Mouse (Mus musculus) frontal cortex, adult 2 months (tissue): ENCODE data around the gene Ppp3cb. TPM values are rescaled to one million over a fixed set of nuclear protein-coding genes. Genes with fewer than 3 reads are reported as not detected.
A peak's percentile ranks its signal among the peaks of the same experiment; 100 is the strongest.

ENCODE experiments used
- DNase-seq, 2 experiments: peaks; one replicate each; pipeline ENCODE4 v3.0.0; 2022; ENCODE audit warnings: low spot score in 1 of 2; ENCODE audit errors: extremely low spot score in 1 of 2
- polyA plus RNA-seq: library from polyadenylated mRNA; depleted of rRNA; stranded (reverse); fragments of >200 nt; gene quantifications from 2 replicates; pipeline ENCODE4 v1.2.3, GENCODE M21; 2012; rRNA removed

Ppp3cb gene
- polyA plus RNA-seq, 1 experiment = 173 TPM

GRCm38 (mm10) chr14:20481211-20481610 is 65.2 kb downstream of the Ppp3cb start:
- DNase-seq = no peak

DNA sequence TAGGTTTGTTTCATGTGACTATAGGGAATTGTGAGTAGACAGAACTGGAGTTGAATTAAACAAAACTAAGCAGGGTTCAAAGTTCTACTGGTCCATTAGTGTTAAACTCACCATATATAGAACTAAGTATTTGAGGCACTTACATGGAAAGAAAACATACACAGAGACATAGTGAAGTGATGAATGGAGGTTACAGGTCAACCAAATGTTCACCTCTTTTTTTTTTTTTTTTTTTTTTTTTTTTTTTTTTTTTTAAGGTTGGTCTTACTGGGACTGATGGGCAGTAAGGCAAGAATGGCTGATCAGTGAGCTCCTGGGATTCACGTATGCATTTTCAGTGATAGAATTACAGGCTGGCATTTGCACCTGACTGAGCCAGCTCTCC is 66.2 kb downstream of the Ppp3cb start:
- DNase-seq = no peak

DNA sequence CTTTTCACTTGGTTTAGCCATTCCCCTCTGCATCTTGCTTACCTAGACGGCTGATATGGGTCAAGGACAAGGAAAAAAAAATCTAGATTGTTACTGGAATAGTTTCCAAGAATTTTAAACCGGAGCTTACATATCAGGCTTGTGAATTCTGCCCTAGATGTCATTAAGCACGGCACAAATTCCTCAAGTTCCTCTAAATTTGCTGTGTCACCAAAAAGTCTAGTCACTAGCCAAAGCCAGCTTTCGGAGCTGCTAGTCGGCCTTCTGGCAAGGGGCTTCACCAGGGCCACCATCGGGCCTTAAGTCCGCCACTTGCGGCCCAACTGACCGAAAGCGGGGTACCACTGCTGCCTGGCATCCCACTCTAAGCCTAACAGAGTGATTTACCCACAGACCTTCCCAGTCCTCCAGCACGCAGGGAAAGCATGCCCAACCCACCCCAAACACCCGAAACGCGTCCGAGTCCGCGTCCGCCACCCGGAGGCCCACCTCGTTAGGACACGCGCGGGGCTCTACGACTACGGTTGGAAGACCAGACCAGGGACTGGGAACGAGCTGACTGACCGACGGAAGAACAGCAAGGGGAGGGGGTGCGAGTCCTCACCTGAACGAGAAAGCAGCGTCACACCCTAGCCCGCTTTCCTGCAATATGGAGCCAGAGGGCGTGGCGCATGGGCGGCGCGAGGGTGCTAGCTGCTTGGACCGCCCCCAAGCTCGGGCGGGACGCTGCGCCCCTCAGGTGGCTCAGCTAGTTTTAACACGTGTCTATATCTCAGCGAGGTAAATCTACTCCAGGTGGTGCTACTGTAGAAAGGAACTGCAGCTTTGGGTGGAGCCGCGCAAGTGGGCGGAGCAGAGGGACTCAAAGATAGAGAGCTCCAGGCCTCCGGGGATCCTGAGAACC is 66.8 kb downstream of the Ppp3cb start, which contains the start of gene Anxa7:
Anxa7 (minus strand) TSS at position 843 of the 904 bp plus-strand sequence.
- DNase-seq = peak; percentile 56 to 73

- DNase-seq = peak in 1 of 2 experiments; percentile 22
Observed at GRCm38 (mm10) chr14:20478801-20479200, 67.6 kb downstream of the Ppp3cb start.

- no peak for DNase-seq
Observed at GRCm38 (mm10) chr14:20478385-20478784, 68.0 kb downstream of the Ppp3cb start.

- DNase-seq = no peak
Observed at GRCm38 (mm10) chr14:20477261-20478025, 68.9 kb downstream of the Ppp3cb start.

DNA sequence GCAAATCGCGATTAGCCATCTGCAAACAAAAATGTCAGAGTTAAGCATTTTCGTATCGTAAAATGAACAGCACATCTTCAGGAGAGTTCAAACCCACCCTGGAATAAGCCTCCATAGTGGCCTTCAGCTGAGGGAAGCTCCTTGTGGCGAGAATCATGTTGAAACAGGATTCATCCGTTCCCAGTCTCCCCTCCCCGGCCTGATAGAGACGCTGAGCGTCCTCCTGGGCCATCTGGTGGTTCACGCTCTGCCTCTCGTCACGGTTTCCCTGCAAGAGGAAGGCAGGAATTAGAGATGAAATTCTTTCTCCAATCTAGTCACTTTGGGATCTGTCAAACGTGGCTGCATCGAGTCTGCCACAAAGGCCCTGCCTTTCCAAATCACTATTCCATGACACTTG is 86.2 kb downstream of the Ppp3cb start:
- no peak for DNase-seq

- DNase-seq = no peak
Observed at GRCm38 (mm10) chr14:20458378-20458777, 88.0 kb downstream of the Ppp3cb start.

DNA sequence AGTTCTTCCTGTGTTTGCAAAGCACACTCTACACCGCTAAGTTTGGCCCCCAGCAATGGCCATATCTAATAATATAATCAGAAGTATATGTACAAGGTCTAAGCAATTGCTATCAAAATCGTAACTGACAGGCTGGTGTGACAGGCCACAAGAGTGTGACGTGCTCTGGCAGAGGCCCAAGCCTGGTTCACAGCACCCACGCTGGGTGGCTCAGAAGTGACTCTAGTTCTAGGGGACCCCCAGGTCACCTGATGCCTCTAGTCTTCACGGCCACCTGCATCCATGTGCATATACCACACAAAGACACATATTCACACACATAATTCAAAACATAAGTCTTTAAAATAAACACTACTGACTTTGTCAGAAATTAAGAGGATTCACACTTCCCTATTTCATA is 93.4 kb downstream of the Ppp3cb start:
- DNase-seq = no peak

DNA sequence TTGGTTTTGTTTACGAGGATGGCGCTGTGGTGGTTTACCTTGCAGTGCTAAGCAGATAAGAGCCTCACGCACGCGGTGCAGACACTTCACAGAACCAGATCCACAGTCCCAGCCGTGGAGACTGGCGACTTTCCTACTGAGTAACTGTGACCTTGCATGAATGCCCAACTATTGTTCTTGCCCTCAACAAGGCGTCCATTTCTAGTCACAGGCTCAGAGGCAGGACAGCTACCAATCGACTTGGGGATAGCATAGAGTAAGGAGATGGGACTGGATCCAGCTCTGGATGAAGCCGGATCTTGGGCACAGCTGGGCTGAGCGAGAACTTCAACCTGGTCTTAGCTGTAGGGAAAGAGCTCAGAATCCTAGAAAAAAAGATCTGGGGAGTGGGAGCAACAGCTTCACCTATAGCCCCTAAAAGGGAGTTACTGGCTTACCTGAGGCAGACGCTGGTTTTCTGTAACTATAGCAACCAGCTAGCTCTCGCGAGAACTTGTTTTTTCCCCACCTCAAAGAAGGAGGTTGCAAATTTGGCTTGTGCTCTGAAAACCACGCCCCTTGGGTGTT is 94.5 kb downstream of the Ppp3cb start, which contains the start of gene Cfap70:
Cfap70 (minus strand) TSS at position 462 of the 567 bp plus-strand sequence.
- DNase-seq = peak; percentile 51 to 67

GRCm38 (mm10) chr14:20451302-20451701 is 95.1 kb downstream of the Ppp3cb start:
- DNase-seq = no peak

Other genes starting within 250 kb of the Ppp3cb start
- gene Ecd, start 198.5 kb downstream of the Ppp3cb start, polyA plus RNA-seq = 30.9 and 31.3 TPM in 2 replicates
- 56.6 and 58.7 TPM in 2 replicates for gene Fam149b, start 198.4 kb downstream of the Ppp3cb start, polyA plus RNA-seq
- 52.2 and 52.7 TPM in 2 replicates for gene Dnajc9, start 157.7 kb downstream of the Ppp3cb start, polyA plus RNA-seq
- 39.6 and 40.3 TPM in 2 replicates for gene Mrps16, start 152.9 kb downstream of the Ppp3cb start, polyA plus RNA-seq
- gene Cfap70, start 94.3 kb downstream of the Ppp3cb start, polyA plus RNA-seq = 0.72 and 1.7 TPM in 2 replicates
- gene Anxa7, start 66.4 kb downstream of the Ppp3cb start, polyA plus RNA-seq = 72.6 TPM in 2 replicates
- 0.36 and 0.62 TPM in 2 replicates for gene Mss51, start 49.7 kb downstream of the Ppp3cb start, polyA plus RNA-seq
- gene Usp54, start 94.5 kb upstream of the Ppp3cb start, polyA plus RNA-seq = 40.5 and 45.0 TPM in 2 replicates
- gene Myoz1, start 110.0 kb upstream of the Ppp3cb start, polyA plus RNA-seq = 1.4 and 2.2 TPM in 2 replicates
- 0.29 and 0.40 TPM in 2 replicates for gene Synpo2l, start 121.8 kb upstream of the Ppp3cb start, polyA plus RNA-seq
- gene Sec24c, start 127.7 kb upstream of the Ppp3cb start, polyA plus RNA-seq = 81.0 and 91.9 TPM in 2 replicates
- gene Fut11, start 148.4 kb upstream of the Ppp3cb start, polyA plus RNA-seq = 15.2 and 15.3 TPM in 2 replicates
- 65.6 and 79.4 TPM in 2 replicates for gene Chchd1, start 156.4 kb upstream of the Ppp3cb start, polyA plus RNA-seq
- 172 and 188 TPM in 2 replicates for gene Zswim8, start 161.0 kb upstream of the Ppp3cb start, polyA plus RNA-seq
- gene Ndst2, start 188.0 kb upstream of the Ppp3cb start, polyA plus RNA-seq = 22.6 and 24.8 TPM in 2 replicates
- 201 and 208 TPM in 2 replicates for gene Camk2g, start 247.5 kb upstream of the Ppp3cb start, polyA plus RNA-seq